Mouse (Mus musculus) kidney, adult 2 months (tissue): ENCODE measurements around the gene Kcnc4.

ENCODE experiments used
- CTCF ChIP-seq: fragments of 200-500 bp; conservative IDR thresholded peaks from 2 replicates; pipeline ENCODE4 v1.5.1; 2011; ENCODE audit warnings: low read depth, mild to moderate bottlenecking, control low read depth, low read length, moderate library complexity, mixed read lengths; ENCODE audit not compliant: insufficient read depth, insufficient read length
- POLR2A ChIP-seq: fragments of 200-500 bp; IDR thresholded peaks from one replicate; pipeline ENCODE4 v1.6.1; 2011; ENCODE audit warnings: low read depth, low read length, control low read depth

- no peak for TF ChIP-seq CTCF
- TF ChIP-seq POLR2A, result no peak
Measured at GRCm38 (mm10) chr3:107442191-107442590, 17.2 kb downstream of the Kcnc4 start.
